Mouse (Mus musculus): ENCODE data around the gene Zfp784.

DNA sequence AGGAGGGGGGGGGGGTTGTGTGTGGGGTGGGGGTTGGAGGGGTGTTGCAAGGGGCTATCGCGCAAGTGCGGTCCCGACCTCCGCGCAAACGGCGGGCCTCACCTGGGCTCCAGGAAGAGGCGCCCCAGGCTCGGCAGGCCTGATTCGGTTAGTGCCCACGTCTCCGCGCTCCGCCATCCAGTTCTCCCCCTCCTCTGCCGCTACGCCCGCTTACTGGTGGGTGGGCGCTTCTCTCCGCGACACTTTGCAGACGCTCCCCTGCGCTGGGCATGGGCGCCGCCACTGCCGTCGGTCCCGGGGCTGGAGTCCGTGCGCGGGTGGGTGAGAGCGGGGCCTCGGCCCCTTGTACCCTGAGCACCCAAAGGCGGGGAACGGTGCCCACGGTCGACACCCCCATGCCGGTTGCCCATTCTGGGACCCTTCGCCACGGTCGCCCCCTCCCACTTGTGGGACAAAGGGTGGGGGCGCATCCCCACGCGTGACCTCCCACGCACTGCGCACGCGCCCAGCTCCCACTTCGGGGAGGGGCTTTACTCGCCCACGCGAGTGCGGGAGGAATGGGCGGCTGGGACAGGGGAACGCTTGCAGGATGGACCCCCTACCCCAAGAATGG, 18.5 kb upstream of the Zfp784 start:
- TF ChIP-seq GATA1 (IDR thresholded peaks at IDR 0.05; ENCODE audit: low read length) (no peak), TAL1 (IDR thresholded peaks at IDR 0.05; ENCODE audit: low read length) (no peak)

All from erythroblast, embryonic 14.5 days (primary cell).